Mouse (Mus musculus): ENCODE measurements at regions not wholly inside any gene's neighbourhood (a gene's known extent, or its start where the extent isn't known, plus 50 kb on each side); places are given as distances from the start of the nearest gene placed in this dataset.

DNA sequence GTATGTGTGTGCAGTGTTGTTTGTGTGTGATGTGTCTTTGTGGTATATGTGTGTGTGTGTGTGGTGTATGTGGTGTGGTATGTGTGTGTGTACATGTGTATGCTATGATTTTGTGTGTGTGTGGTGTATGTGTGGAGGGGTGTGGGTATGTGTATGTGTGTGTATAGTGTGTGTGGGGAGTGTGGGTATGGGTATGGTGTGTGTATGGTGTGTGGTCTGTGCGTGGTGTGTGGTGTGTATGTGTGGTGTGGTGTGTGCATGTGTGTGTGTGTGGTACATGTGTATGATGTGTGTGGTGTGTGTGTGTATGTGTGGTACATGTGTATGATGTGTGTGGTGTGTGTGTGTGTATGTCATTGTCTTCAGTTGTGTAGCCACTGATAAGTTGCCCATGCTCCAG lies 247.8 kb upstream of the Sp4 start:
- no peak for DNase-seq (ENCODE audit: low read depth)

DNA sequence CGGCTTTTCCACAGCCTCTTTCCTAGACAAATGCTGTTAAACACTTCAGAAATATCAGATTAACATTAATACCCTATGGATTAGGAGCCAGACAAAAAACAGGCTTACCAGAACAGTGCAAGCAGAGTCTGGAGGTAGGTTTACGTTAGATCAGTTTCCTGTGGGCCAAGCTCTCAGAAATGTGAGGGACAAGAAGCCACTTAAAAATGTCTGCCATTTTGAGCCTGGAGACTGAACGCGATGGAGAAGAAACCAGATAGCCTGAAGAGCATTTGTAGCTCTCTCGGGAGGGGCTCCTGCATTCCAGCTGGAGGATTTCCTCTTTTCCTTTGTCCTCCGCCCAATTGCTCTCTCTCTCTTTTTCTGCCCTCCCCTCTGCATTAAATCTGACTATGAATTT lies 239.1 kb upstream of the Sp4 start:
- no peak for DNase-seq (ENCODE audit: low read depth)

DNA sequence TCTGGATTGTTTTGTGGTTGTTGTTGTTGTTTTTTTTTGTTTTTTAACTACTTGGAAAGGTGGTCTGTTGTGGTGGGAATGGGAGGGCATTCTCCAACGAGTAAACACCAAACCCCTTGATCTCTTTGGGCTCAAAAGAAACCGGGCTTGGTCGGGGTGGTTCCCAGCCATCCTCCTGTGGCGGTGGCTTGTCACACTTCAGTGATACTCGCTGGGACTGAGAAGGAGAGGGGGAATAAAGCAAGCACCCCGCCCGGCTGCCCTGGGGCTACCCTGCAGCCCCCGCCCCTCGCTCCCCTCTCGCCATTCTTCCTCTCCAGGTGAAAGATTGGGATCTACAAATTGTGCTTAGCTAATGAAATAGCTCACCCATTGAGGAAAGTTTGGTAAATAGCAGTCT lies 229.3 kb upstream of the Sp4 start:
- no peak for DNase-seq (ENCODE audit: low read depth)

DNA sequence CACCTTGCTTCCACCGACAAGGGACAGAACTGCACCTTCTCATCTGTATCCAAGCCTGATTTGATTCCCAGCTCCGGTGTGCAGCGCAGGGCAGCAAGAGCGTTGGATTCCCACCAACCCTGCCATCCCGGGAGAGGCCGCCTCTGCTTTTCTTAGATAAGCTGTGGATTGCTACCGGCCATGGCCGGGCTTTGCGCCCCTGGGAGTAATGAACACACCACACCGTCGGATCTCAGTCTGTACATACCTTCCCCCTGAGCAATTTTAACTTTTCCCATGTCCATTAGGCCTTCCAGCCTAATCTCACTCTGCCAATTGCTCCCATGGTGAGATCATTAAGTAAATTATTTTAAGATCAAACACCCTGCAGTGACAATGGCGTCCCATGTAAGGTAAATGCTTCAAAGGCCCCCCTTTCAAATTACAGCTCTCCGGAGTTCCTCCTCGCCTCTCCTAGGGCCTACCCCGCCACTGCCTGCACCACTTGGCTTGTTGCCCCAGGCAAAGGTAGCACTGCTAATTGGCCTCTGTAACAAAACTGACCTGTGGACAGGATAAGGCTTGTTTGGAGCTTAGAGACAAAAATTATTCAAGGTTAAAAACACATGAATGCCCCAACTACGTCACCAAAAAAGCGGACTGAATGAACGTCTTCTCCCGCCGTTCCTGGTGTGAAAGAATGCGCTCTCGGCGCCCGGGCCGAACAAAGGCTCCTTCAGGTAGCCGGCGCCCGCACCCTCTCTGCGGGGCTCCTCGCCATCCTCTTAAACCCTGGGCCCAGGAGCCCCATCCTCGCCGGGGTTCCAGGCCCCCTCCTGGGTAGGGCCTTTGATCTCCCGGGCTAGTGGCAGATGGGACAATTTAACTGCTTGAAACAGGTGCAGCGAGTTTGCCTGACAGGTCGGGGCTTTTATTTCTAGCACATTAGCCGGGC lies 228.5 kb upstream of the Sp4 start:
- DNase-seq (ENCODE audit: low read depth): no peak

DNA sequence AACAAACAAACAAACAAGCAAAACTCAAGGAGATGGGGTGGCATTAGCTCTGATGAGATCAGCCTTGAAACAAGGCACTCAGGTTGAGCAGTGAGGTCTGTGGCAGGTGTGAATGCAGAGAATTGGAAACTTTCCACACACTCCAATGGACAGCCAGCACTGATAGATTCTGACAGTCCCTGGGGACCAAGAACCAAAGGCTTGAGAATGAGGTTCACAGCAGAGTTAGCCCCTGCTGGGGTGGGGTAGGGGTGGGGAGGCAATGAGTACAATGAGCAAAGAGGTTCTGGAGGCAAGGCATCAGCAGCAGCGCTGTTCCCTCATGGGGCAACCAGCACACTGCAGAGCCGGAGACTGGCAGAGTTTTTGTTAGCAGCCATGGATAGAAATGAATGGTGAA lies 220.5 kb upstream of the Sp4 start:
- DNase-seq (ENCODE audit: low read depth): no peak

DNA sequence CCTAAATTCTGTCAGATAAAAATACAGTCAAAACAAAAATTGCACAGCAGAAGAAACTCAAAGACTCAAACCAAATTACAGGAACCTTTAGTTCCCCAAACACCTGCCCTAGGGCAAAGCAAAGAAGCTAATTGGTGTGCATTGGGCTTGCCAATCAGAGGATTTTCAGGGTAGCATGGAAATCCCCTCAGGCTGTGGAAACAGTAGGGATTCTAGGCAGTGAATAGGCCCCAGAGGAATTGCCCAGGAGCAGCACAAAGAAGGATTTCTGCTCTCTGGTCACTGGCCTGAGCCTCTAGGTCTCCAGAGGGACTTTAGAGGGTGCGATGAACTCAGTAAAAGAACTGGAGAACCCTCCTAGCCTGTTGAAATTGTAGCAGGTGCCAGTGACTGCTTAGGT lies 220.1 kb upstream of the Sp4 start:
- DNase-seq (ENCODE audit: low read depth): no peak

DNA sequence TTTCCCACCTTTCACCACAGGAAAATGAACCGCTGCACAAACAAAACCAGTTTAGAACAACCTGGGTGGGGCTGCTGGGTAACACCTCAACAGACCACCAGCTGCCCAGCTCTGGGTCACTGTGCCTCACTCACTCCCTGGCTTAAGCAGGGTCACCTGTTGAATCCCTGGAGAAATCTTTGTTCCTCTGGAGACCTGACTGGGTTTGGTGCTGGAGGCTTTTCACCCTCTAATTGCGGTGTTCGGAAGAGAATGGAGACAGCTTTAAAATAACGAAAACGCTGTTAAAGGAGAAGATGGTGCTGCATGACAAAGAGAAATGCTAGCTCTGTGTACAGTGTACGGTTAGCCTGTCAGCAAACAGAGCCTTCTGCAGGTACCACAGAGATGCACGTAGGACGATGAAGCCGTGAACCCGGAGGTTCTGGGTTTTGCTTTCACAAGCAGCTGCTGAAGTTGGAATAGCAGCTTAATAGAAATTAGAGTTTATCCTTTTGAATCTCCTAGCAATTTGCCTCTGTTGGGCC lies 218.6 kb upstream of the Sp4 start:
- DNase-seq (ENCODE audit: low read depth): no peak

DNA sequence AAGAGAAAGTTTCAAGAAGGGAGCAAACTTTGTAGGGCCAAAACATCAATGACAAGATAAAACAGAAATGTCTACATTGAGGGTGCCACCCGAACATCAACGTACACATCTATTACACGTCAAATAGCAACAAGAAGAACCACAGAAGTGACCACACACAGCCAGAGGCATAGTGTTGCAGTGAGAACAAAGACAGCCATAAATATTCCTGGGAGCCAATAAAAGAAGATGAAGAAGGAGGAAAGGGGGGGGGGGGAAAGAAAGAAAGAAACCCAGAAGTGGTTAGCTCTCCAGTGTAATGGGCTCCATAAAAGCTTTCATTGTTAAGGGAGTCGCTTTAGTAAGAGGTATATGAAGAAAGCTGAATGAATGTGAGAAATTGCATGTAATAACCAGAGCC lies 209.7 kb upstream of the Sp4 start:
- DNase-seq (ENCODE audit: low read depth): no peak

DNA sequence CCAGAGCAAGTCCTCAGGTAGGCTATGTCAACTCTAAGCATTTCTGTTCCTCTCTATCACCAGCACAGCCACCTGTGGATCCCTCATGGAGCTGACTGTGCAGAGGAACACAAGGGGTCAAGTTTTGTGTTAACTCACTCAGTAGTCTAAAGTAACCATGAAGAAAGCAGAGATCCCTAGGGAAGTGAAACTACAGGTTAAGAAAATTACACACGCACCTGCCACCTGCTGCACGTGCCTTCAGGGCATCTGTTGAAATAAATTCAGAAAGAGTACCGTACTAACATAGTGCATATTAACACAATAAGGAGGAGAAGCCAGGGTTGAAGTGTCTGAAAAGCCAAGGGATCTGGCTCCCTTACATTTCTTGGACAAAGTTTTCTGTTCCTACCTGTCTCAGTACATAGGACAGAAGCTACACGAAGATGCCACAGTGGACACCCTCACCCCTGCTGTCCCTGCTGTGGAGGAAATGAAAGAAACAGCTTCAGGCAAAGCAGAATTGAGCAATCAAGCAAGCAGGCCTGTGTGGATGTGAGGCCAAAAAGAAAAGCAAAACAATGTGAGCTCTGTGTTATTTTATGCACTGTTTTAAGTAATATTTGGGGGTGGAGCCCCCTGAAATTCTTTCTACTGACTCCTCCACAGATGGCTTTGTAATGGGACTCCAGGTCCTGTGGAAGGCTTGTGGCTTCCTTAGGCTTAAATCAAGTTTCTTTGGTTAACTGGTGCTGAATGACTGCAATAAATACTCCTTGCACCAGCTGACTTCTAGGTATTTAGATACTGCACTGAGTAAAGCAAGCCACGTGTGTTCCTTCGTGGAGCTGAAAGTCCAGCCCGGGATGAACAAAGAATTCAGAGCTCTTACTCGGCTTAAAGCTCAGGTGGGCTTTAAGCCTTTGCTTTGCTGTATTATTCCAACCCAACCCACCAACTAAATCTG lies 208.0 kb upstream of the Sp4 start:
- no peak for DNase-seq (ENCODE audit: low read depth)

DNA sequence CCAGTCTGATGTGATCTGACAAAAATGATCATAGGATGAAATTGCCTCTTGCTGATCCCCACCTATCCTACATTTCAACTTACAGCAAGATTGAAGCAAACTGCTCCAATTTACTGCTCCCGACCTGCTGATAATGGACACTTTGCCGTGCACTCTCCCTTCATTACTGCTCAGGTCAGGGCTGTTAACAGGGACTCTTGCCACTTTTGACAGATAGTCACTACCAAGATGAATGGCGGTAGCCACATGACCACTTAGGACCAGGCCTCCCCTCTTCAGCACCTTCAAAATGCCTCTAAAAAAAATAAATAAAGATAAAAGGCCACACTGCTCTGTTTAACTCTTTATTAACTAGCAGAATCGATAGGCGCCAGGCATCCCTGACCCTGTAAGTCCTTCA lies 199.2 kb upstream of the Sp4 start:
- no peak for DNase-seq (ENCODE audit: low read depth)

DNA sequence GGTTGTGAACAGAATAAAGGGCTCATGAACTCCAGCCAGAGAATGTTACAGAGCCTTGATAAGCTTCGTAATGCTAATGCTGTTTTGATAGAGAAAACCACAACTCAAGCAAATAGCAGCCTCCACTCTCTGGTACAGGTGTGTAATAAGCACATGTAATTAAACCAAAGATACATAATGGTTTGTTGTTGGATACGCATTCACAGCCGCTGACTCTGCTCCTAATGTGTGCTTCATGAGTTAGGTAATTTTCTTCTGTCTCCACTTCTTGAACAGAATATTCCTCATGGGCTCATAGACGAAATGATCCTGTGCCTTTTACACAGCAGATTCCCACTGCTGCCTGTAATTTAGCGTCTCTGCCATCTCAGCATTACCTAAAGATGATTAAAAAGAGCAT lies 186.8 kb upstream of the Sp4 start:
- no peak for DNase-seq (ENCODE audit: low read depth)

DNA sequence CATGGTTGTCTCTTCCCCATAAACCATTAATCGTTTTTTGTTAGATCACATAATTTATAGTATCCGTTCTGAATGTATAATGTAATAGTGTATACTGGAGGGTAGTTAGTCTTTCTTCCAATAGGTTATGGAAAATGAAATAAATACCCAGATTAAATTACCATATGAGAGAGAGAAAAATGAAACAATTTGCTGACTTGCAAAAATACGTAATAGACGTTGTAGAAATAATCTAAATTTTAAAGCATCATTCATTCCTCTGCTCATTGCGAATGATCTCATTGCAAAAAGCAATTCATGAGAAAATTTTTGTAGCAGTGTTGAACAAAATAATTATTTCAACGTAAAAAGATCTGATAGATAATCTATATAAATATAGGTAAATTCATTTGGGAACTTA lies 185.2 kb upstream of the Sp4 start:
- DNase-seq (ENCODE audit: low read depth): no peak

DNA sequence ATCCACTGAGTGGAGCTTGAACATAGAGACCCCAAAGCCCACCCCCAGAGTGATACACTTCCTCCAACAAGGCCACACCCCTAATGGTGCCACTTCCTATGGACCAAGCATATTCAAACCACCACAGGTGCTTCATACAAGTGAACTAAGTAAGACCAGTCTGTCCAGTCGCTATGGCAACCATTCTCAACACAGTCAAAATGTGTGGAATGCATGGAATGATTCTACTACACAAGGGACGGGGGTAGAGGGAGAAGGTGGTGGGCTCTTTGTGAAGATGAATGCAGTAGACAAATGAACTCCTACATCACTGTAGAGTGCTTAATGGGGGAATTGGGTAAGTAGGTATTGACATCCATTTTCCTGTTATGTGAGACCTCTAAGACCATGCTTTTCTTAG lies 180.1 kb upstream of the Sp4 start:
- no peak for DNase-seq (ENCODE audit: low read depth)

DNA sequence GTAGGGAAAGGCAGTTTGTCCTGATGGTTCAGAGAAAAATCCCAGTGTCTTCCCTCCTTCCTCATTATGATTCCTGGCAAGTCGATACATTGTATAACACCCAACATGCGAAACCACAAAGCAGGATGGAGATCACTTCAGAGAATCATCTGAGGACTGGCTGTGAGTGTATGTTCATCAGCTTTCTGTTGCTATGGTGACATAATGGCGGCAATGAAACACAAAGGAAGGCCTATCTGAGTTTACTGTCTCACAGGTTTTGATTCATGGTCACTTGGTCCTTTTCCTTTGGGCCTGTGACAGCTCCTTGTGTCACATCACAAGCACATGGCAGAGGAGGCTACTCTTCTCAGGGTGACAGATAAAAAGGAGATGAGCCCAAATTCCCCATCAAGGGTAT lies 173.5 kb upstream of the Sp4 start:
- no peak for DNase-seq (ENCODE audit: low read depth)

DNA sequence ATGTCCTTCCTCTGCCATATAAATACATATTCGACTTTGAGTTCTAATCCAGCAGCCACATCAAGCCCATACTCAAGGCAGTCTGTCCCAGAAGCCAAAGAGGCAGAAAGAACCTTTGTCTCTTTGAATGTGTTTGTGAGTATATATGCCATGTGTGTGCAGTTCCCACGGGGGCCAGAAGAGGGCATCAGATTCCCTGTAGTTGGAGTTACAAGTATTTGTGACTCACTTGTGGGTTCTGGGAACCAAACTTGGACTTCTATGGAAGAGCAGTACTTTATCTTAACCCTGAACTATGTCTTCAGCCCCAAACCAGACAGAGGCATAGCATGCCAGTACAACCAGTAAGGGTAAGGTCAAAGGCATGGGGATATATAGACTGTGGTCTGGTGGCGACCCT lies 165.6 kb upstream of the Sp4 start:
- DNase-seq (ENCODE audit: low read depth): no peak

DNA sequence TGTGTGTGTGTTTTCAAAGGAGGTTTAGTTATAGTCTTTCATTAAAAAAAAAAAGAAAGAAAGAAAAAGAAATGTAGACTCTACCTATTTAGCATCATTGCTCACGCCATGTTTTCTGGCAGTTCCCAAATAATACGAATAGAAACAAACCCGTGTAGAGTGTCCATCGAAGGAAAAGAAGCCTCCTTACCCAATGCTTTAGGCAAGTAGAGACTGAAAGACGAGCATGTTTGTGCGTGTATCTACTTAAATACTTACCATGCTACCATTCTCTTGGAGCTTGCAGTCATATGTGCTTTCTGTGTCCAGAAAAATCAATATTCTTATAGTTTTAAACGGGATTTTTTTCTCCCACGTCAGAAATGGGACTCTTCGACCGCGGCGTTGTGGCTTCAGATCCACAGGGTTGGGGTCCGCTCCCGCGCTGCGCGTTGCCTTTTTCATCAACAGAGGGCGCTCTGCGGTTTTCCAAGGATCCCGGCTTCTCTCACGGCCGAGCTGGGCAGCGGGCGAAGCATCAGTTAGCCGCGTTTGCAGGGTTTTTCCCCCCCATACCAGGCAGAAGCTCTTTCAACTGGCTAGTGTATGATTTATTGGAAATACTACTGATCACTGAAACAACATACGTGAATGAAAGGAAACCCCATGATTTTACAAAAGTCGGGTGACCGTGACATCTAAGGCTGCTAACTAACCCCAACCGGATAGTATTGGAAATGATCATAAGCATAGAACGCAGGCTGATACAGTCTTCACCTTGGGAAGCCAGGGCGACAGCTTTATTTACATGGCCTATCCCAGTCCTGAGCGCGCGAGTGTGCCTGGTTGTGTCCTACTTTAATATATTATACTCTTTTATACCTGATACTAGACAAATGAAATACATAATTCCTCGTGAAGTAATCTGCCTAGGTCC lies 156.5 kb upstream of the Sp4 start:
- DNase-seq (ENCODE audit: low read depth): peak; percentile 48

DNA sequence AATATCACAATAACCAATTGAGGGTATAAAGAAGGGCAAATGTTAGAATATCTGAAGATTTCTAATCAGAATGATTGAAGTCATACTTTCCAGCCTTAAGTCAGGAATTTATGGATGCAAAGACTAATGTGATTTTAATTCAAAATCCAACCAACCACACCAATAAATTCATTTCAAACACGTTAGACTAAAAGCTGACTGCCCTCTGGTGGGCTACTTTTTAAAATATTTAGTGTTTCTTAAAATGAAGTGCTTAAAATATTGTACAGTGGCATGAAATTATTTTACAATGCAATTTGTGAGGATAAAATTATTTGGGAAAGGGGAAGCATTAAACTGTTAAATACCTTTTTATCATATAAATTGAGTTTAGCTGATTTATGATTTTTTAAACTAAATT lies 154.4 kb upstream of the Sp4 start:
- DNase-seq (ENCODE audit: low read depth): peak; percentile 57

DNA sequence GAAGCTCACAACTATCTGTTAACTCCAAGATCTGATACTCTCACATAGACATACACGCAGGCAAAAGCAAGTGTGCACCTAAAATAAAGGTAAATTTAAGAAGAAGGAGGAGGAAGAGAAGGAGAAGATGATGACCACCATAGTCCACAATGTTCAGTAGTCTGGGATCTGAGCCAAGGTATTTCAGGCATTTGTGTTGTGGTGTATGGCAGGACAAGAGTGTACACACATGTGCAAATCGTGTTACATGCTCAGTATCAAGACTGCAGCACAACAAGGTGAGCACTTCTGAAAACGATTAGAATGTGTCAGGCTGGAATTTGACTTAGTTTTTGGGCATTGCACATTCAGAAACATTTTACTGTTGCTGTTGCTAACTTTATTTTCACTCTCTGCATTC lies 138.4 kb upstream of the Sp4 start:
- no peak for DNase-seq (ENCODE audit: low read depth)

DNA sequence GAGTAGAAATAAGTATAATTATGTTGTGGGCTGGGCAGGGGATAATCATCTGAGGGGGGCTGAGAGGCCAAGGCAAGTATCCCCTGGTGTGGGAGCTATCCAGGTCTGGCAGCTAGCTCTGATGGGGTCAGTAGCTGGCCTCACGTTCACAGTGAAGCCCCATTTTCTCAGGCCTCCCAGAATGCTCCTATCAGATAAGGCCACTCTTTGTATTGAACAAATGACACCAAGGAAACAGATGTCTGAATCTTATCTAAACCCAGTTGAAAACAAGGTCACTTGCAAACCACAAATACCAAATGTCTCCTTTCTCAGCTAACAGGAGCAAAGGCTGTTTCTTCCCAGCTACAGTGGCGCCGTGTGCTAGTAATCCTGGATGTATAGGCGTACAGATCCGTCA lies 137.6 kb upstream of the Sp4 start:
- no peak for DNase-seq (ENCODE audit: low read depth)

DNA sequence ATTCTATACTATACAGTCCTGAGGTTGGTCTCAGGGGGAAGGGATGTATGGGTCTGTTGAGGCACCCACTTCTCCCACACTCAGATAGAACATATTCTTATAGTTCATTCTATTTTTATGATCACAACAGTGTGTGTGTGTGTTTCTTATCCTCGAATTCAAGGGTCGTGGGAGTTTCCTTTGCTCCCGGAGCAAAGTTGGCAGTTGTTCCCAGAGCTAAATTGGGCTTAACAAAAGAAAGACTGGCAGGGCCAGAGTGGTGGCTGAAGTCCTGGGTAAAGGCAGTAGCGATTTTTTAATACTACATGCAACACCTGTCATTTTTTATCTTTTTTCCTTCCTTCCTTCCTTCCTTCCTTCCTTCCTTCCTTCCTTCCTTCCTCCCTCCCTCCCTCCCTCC lies 131.5 kb upstream of the Sp4 start:
- no peak for DNase-seq (ENCODE audit: low read depth)

DNA sequence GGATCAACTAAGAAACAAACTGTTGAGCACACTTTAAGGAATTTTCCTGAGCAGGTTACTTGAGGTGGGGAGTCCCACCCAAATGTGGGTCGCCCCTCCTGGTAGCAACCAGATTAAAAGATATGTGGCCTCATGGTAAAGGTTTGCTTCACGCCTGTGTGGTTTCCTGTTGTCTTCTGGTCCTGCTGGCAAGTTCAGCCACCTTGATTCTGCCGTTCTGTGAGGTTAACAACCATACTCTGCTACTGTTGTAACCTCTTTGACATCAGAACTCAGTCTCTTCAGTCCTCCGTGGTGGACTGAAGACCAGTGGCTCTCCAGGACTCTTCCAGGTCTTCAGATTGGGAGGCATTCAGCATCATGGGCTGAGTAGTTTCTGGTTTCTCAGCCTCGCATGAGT lies 127.1 kb upstream of the Sp4 start:
- DNase-seq (ENCODE audit: low read depth): peak; percentile 48

DNA sequence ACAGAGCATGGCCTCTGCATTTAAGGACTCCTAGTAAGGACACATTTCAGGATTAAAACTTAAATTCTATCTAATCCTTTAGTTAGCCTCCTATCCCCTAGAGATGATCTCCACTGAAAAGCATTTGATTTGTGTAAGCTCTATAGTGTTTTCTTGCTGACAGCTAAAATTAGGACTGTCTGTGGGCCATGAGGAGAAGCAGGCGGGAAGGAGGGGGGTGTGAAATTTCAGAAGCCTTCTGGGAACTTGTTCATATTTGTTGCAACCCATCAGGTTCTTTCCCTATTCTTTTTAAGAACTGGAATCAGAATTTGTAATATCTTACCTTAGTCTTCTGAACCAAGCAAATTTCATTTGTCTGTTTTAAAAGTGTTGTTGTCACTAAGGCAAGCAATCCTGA lies 114.7 kb upstream of the Sp4 start:
- DNase-seq (ENCODE audit: low read depth): no peak
